Mouse (Mus musculus): Measurements from ENCODE around the gene Depdc1b. TPM values are rescaled to one million over a fixed set of nuclear protein-coding genes. Genes with fewer than 3 reads are reported as not detected.

The Depdc1b gene
- total and polyA plus RNA-seq, 3 experiments = 21.2 to 25.3 TPM; not detected in 1

GRCm38 (mm10) chr13:108272332-108272731 is 43.8 kb upstream of the Depdc1b start:
- H3K9ac ChIP-seq (ENCODE audit: control insufficient read depth, low read depth, low read length, poor library complexity, severe bottlenecking) = no peak overlapping the region
- no peak for DNase-seq (ENCODE audit: low read depth, low spot score)
- peaks cover 0 to 3% of the 10 kb centered on the region in 2 experiments; a peak in 2 of 4 replicates for H3K36me3 ChIP-seq (ENCODE audit: control insufficient read depth in 1 of 2, insufficient read depth in 2 of 2, low read length in 2 of 2)
- TF ChIP-seq MXI1 (IDR thresholded peaks at IDR 0.05; ENCODE audit: low read depth, low read length) (no peak), POLR2AphosphoS2 (IDR thresholded peaks at IDR 0.05; ENCODE audit: low read length) (no peak), SIN3A (IDR thresholded peaks at IDR 0.05; ENCODE audit: low read length) (no peak), MYB (IDR thresholded peaks at IDR 0.05; ENCODE audit: low read depth, low read length) (no peak), TBP (IDR thresholded peaks at IDR 0.05; ENCODE audit: low read depth, low read length) (no peak), MEF2A (IDR thresholded peaks at IDR 0.05; ENCODE audit: extremely low read depth, insufficient replicate concordance, low read depth, low read length, poor library complexity, severe bottlenecking) (no peak), MAFK (IDR thresholded peaks at IDR 0.05; ENCODE audit: borderline replicate concordance, low read depth, low read length) (no peak), GABPA (IDR thresholded peaks at IDR 0.05; ENCODE audit: low read depth, low read length) (no peak), USF1 (IDR thresholded peaks at IDR 0.05; ENCODE audit: low read depth, low read length) (no peak), EP300 (IDR thresholded peaks at IDR 0.05; ENCODE audit: low read depth in 1 of 2, low read length in 2 of 2) (no peak), ZKSCAN1 (IDR thresholded peaks at IDR 0.05; ENCODE audit: low read depth, low read length) (no peak), JUND (IDR thresholded peaks at IDR 0.05; ENCODE audit: low read depth, low read length) (no peak), MAX (IDR thresholded peaks at IDR 0.05; ENCODE audit: low read length) (no peak), GATA1 (IDR thresholded peaks at IDR 0.05; ENCODE audit: low read depth, low read length) (no peak), HCFC1 (IDR thresholded peaks at IDR 0.05; ENCODE audit: low read depth, low read length) (no peak), KAT2A (conservative IDR thresholded peaks at IDR 0.05; ENCODE audit: low read depth, low read length) (no peak), SMC3 (IDR thresholded peaks at IDR 0.05; ENCODE audit: low read depth, low read length) (no peak), CHD2 (IDR thresholded peaks at IDR 0.05; ENCODE audit: low read length) (no peak), NRF1 (IDR thresholded peaks at IDR 0.05; ENCODE audit: insufficient read depth, low read depth, low read length, poor library complexity, severe bottlenecking) (no peak), TCF12 (IDR thresholded peaks at IDR 0.05; ENCODE audit: low read depth, low read length) (no peak)
- no peaks in the 10 kb centered on the region for H3K79me2 ChIP-seq (ENCODE audit: control insufficient read depth, insufficient read depth, low read length, poor library complexity)
- H3K27me3 ChIP-seq (ENCODE audit: control insufficient read depth in 1 of 2, insufficient read depth in 2 of 2, low read length in 2 of 2) = peaks cover 2 to 7% of the 10 kb centered on the region in 2 experiments
- no peaks in the 10 kb centered on the region for H3K9me3 ChIP-seq (replicated peaks; ENCODE audit: insufficient read depth, low read length)
- H3K27ac ChIP-seq (ENCODE audit: control insufficient read depth, low read depth, low read length) = no peak overlapping the region
- peaks cover 3 to 5% of the 10 kb centered on the region in 2 experiments; a peak in 2 of 4 replicates for H3K4me1 ChIP-seq (ENCODE audit: control insufficient read depth in 1 of 2, insufficient read depth in 2 of 2, low read length in 2 of 2)
- H3K4me3 ChIP-seq (ENCODE audit: control insufficient read depth in 1 of 2, insufficient read depth in 1 of 2, low read depth in 2 of 2, low read length in 2 of 2) = no peak overlapping the region

DNA sequence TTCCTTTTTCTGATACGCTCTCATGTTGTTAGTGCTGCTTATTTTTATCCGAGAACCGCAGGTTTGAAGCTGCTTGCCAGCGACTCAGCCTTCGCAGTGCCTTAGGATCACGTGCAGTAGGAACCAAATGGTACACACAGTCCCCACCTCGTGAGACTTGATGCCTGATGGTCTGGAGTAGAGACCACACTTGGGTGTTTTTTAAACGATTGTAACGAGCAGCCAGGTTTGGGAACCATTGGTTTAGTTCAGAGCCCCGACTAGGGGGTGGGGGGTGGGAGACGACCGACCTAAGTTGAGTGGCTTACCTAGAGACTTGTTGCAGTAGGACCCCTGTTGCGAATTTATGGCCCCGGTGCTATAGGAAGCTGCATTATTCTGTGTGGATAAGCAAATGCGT is 43.1 kb upstream of the Depdc1b start:
- no peak for DNase-seq (ENCODE audit: low read depth, low spot score)
- H3K9ac ChIP-seq (ENCODE audit: control insufficient read depth, low read depth, low read length, poor library complexity, severe bottlenecking) = no peak overlapping the region
- no peak overlapping the region for H3K27ac ChIP-seq (ENCODE audit: control insufficient read depth, low read depth, low read length)
- TF ChIP-seq POLR2AphosphoS5 (IDR thresholded peaks at IDR 0.05; ENCODE audit: borderline replicate concordance, low read depth, low read length) (no peak), BHLHE40 (IDR thresholded peaks at IDR 0.05; ENCODE audit: borderline replicate concordance, low read depth, low read length) (no peak), NELFE (IDR thresholded peaks at IDR 0.05; ENCODE audit: low read depth, low read length) (no peak), SMC3 (IDR thresholded peaks at IDR 0.05; ENCODE audit: low read depth, low read length) (no peak)
- H3K4me1 ChIP-seq (ENCODE audit: control insufficient read depth in 1 of 2, insufficient read depth in 2 of 2, low read length in 2 of 2) = peaks cover 3 to 5% of the 10 kb centered on the region in 2 experiments; a peak in 2 of 4 replicates
- no peaks in the 10 kb centered on the region for H3K79me2 ChIP-seq (ENCODE audit: control insufficient read depth, insufficient read depth, low read length, poor library complexity)
- no peaks in the 10 kb centered on the region for H3K9me3 ChIP-seq (replicated peaks; ENCODE audit: insufficient read depth, low read length)
- no peak overlapping the region for H3K4me3 ChIP-seq (ENCODE audit: control insufficient read depth in 1 of 2, insufficient read depth in 1 of 2, low read depth in 2 of 2, low read length in 2 of 2)
- peaks cover 2 to 7% of the 10 kb centered on the region in 2 experiments for H3K27me3 ChIP-seq (ENCODE audit: control insufficient read depth in 1 of 2, insufficient read depth in 2 of 2, low read length in 2 of 2)
- H3K36me3 ChIP-seq (ENCODE audit: control insufficient read depth in 1 of 2, insufficient read depth in 2 of 2, low read length in 2 of 2) = peaks cover 0 to 3% of the 10 kb centered on the region in 2 experiments; a peak in 2 of 4 replicates

Data from MEL (cell line).